Mouse (Mus musculus): ENCODE results near the gene Cfap97d2.
A peak's percentile ranks its signal among the peaks of the same experiment; 100 is the strongest.

Cfap97d2 gene

GRCm38 (mm10) chr8:13705668-13706067, at the start of gene Cfap97d2:
Gene Cfap97d2, plus strand, starts transcription at chr8:13705889.
- DNase-seq = no peak

- DNase-seq = no peak
These were observed 48.2 kb upstream of the Cfap97d2 start for GRCm38 (mm10) chr8:13657479-13657878.

- DNase-seq = no peak
These were observed 45.4 kb upstream of the Cfap97d2 start for GRCm38 (mm10) chr8:13660323-13660722.

- no peak for DNase-seq
These were observed 40.9 kb upstream of the Cfap97d2 start for GRCm38 (mm10) chr8:13664711-13665210.

- DNase-seq = no peak
These were observed 40.2 kb upstream of the Cfap97d2 start for GRCm38 (mm10) chr8:13665538-13665937.

- DNase-seq = no peak
These were observed 39.7 kb upstream of the Cfap97d2 start for GRCm38 (mm10) chr8:13665944-13666343.

- DNase-seq = no peak
These were observed 37.8 kb upstream of the Cfap97d2 start for GRCm38 (mm10) chr8:13667917-13668316.

- no peak for DNase-seq
These were observed 37.3 kb upstream of the Cfap97d2 start for GRCm38 (mm10) chr8:13668367-13668766.

GRCm38 (mm10) chr8:13670011-13670471, 35.6 kb upstream of the Cfap97d2 start:
- peak; percentile 58 for DNase-seq

- no peak for DNase-seq
These were observed 34.3 kb upstream of the Cfap97d2 start for GRCm38 (mm10) chr8:13671246-13672003.

GRCm38 (mm10) chr8:13673215-13673614, 32.5 kb upstream of the Cfap97d2 start:
- DNase-seq = no peak

- peak; percentile 35 for DNase-seq
These were observed 31.2 kb upstream of the Cfap97d2 start for GRCm38 (mm10) chr8:13674294-13675010.

- no peak for DNase-seq
These were observed 30.6 kb upstream of the Cfap97d2 start for GRCm38 (mm10) chr8:13675121-13675520.

- no peak for DNase-seq
These were observed 30.2 kb upstream of the Cfap97d2 start for GRCm38 (mm10) chr8:13675524-13675923.

- peak; percentile 77 for DNase-seq
These were observed 29.4 kb upstream of the Cfap97d2 start for GRCm38 (mm10) chr8:13676302-13676700.

GRCm38 (mm10) chr8:13676701-13677412, 28.8 kb upstream of the Cfap97d2 start:
- peak; percentile 73 for DNase-seq

GRCm38 (mm10) chr8:13677413-13677883, 28.2 kb upstream of the Cfap97d2 start, which contains the start of gene Rasa3:
Gene Rasa3, minus strand, starts transcription at chr8:13677603.
- peak; percentile 95 for DNase-seq

- DNase-seq = no peak
These were observed 27.5 kb upstream of the Cfap97d2 start for GRCm38 (mm10) chr8:13678182-13678581.

GRCm38 (mm10) chr8:13684131-13684530, 21.6 kb upstream of the Cfap97d2 start:
- no peak for DNase-seq

- DNase-seq = peak; percentile 51
These were observed 19.9 kb upstream of the Cfap97d2 start for GRCm38 (mm10) chr8:13685674-13686314.

- DNase-seq = no peak
These were observed 19.3 kb upstream of the Cfap97d2 start for GRCm38 (mm10) chr8:13686426-13686825.

- no peak for DNase-seq
These were observed 18.5 kb upstream of the Cfap97d2 start for GRCm38 (mm10) chr8:13687101-13687717.

Measured in cerebellum, adult 8-10 months (tissue).